Mouse (Mus musculus) forebrain, embryonic 15.5 days (tissue): ENCODE measurements at regions not wholly inside any gene's neighbourhood (a gene's known extent, or its start where the extent isn't known, plus 50 kb on each side); places are given as distances from the start of the nearest gene placed in this dataset.

ENCODE experiments used
- ATAC-seq: fragments of 200-750 bp; cut with Nextera tagmentation; replicated peaks from 2 replicates; pipeline ENCODE4 v1.8.0; 2017; ENCODE audit warnings: mild to moderate bottlenecking, moderate TSS enrichment, moderate library complexity
- H3K27ac ChIP-seq: fragments of 300-500 bp; sonication (generic); replicated peaks from 2 replicates; pipeline ENCODE4 v1.5.1; 2015; ENCODE audit warnings: mild to moderate bottlenecking, inconsistent platforms
- H3K27me3 ChIP-seq: fragments of 300-500 bp; sonication (generic); 2 replicates; pipeline ENCODE4 v1.6.1; 2015; ENCODE audit warnings: inconsistent platforms
- H3K36me3 ChIP-seq: fragments of 300-500 bp; sonication (generic); 2 replicates; pipeline ENCODE4 v1.6.1; 2015; ENCODE audit warnings: mild to moderate bottlenecking, inconsistent platforms
- H3K4me1 ChIP-seq: fragments of 300-500 bp; sonication (generic); 2 replicates; pipeline ENCODE4 v1.6.1; 2015; ENCODE audit warnings: inconsistent platforms
- H3K4me2 ChIP-seq: fragments of 300-500 bp; sonication (generic); replicated peaks from 2 replicates; pipeline ENCODE4 v1.6.1; 2015; ENCODE audit warnings: mild to moderate bottlenecking, inconsistent platforms
- H3K4me3 ChIP-seq: fragments of 300-500 bp; sonication (generic); 2 replicates; pipeline ENCODE4 v1.5.1; 2015; ENCODE audit warnings: mild to moderate bottlenecking, inconsistent platforms
- H3K9ac ChIP-seq: fragments of 300-500 bp; sonication (generic); replicated peaks from 2 replicates; pipeline ENCODE4 v1.6.1; 2015; ENCODE audit warnings: mild to moderate bottlenecking, inconsistent platforms
- H3K9me3 ChIP-seq: fragments of 300-500 bp; sonication (generic); 2 replicates; pipeline ENCODE4 v1.6.1; 2016; ENCODE audit warnings: inconsistent platforms
- WGBS: fragments of 180-500 bp; shearing (Covaris S2); methylation state at CpG from one replicate; pipeline ENCODE4 v1.1.7; 2015; ENCODE audit warnings: mixed read lengths; 5-methylcytosine and 5-hydroxymethylcytosine counted together

GRCm38 (mm10) chr8:116196623-116197184 lies 308.1 kb upstream of the Dynlrb2 start:
- Histone ChIP-seq H3K4me1 (peaks cover 10% of the 10 kb centered on the region; the same call in 1 of the 2 replicates), H3K27ac (no peak overlapping the region), H3K36me3 (no peaks in the 10 kb centered on the region), H3K27me3 (no peaks in the 10 kb centered on the region), H3K4me2 (no peak overlapping the region), H3K9ac (no peak overlapping the region), H3K4me3 (no peak overlapping the region), H3K9me3 (no peaks in the 10 kb centered on the region)
- WGBS, result 84% methylated on average over 9 of the region's 9 CpGs
- no peak for ATAC-seq

- 19% methylated on average over 3 of the region's 3 CpGs for WGBS
- Histone ChIP-seq H3K4me3 (no peak overlapping the region), H3K4me2 (no peak overlapping the region), H3K9me3 (no peaks in the 10 kb centered on the region), H3K9ac (no peak overlapping the region), H3K27me3 (no peaks in the 10 kb centered on the region), H3K4me1 (0 out of 2 replicates have a peak, but pooled peaks cover 5% of the 10 kb centered on the region), H3K27ac (no peak overlapping the region), H3K36me3 (no peaks in the 10 kb centered on the region)
- no peak for ATAC-seq
These were observed 312.7 kb upstream of the Dynlrb2 start for GRCm38 (mm10) chr8:116192096-116192495.

- Histone ChIP-seq H3K27me3 (no peaks in the 10 kb centered on the region), H3K4me2 (no peak overlapping the region), H3K4me3 (no peak overlapping the region), H3K9ac (no peak overlapping the region), H3K36me3 (no peaks in the 10 kb centered on the region), H3K4me1 (no peaks in the 10 kb centered on the region), H3K9me3 (no peaks in the 10 kb centered on the region), H3K27ac (no peak overlapping the region)
- WGBS, result 90% methylated on average over 7 of the region's 7 CpGs
- no peak for ATAC-seq
These were observed 319.6 kb upstream of the Dynlrb2 start for GRCm38 (mm10) chr8:116185206-116185605.

GRCm38 (mm10) chr8:116184241-116184640 lies 320.5 kb upstream of the Dynlrb2 start:
- no peak overlapping the region for H3K4me2 ChIP-seq
- H3K4me1 ChIP-seq, result no peaks in the 10 kb centered on the region
- H3K4me3 ChIP-seq, result no peak overlapping the region
- H3K9me3 ChIP-seq, result no peaks in the 10 kb centered on the region
- H3K27me3 ChIP-seq, result no peaks in the 10 kb centered on the region
- ATAC-seq, result no peak
- 65% methylated on average over 8 of the region's 8 CpGs for WGBS
- no peaks in the 10 kb centered on the region for H3K36me3 ChIP-seq
- no peak overlapping the region for H3K9ac ChIP-seq
- H3K27ac ChIP-seq, result no peak overlapping the region

GRCm38 (mm10) chr8:116177946-116178345 lies 326.8 kb upstream of the Dynlrb2 start:
- Histone ChIP-seq H3K27ac (no peak overlapping the region), H3K9ac (no peak overlapping the region), H3K4me1 (no peaks in the 10 kb centered on the region), H3K4me2 (no peak overlapping the region), H3K9me3 (no peaks in the 10 kb centered on the region), H3K36me3 (no peaks in the 10 kb centered on the region), H3K4me3 (no peak overlapping the region), H3K27me3 (no peaks in the 10 kb centered on the region)
- WGBS, result 72% methylated on average over 2 of the region's 2 CpGs
- no peak for ATAC-seq

- 64% methylated on average over 3 of the region's 3 CpGs for WGBS
These were observed 329.9 kb upstream of the Dynlrb2 start for GRCm38 (mm10) chr8:116174891-116175290.

GRCm38 (mm10) chr8:116173961-116174360 lies 330.8 kb upstream of the Dynlrb2 start:
- H3K36me3 ChIP-seq, result no peaks in the 10 kb centered on the region
- no peak overlapping the region for H3K4me2 ChIP-seq
- H3K27ac ChIP-seq, result no peak overlapping the region
- H3K9ac ChIP-seq, result no peak overlapping the region
- ATAC-seq, result no peak
- 69% methylated on average over 1 of the region's 1 CpGs for WGBS
- no peak overlapping the region for H3K4me3 ChIP-seq
- H3K9me3 ChIP-seq, result no peaks in the 10 kb centered on the region
- H3K27me3 ChIP-seq, result no peaks in the 10 kb centered on the region
- H3K4me1 ChIP-seq, result no peaks in the 10 kb centered on the region

More at GRCm38 (mm10) chr8:116174891-116175290, 329.9 kb upstream of the Dynlrb2 start:
- Histone ChIP-seq H3K36me3 (no peaks in the 10 kb centered on the region), H3K4me1 (no peaks in the 10 kb centered on the region), H3K9me3 (no peaks in the 10 kb centered on the region), H3K4me3 (no peak overlapping the region), H3K27me3 (no peaks in the 10 kb centered on the region), H3K4me2 (no peak overlapping the region), H3K9ac (no peak overlapping the region), H3K27ac (no peak overlapping the region)
- ATAC-seq, result no peak

GRCm38 (mm10) chr8:116167874-116168273 lies 336.9 kb upstream of the Dynlrb2 start:
- ATAC-seq, result no peak
- Histone ChIP-seq H3K4me3 (no peak overlapping the region), H3K36me3 (no peaks in the 10 kb centered on the region), H3K4me1 (peaks cover 10% of the 10 kb centered on the region; the same call in 1 of the 2 replicates), H3K9me3 (no peaks in the 10 kb centered on the region), H3K27ac (no peak overlapping the region), H3K4me2 (no peak overlapping the region), H3K9ac (no peak overlapping the region), H3K27me3 (no peaks in the 10 kb centered on the region)
- WGBS, result 74% methylated on average over 4 of the region's 4 CpGs

- H3K36me3 ChIP-seq, result no peaks in the 10 kb centered on the region
- no peak overlapping the region for H3K4me3 ChIP-seq
- H3K4me2 ChIP-seq, result 0 out of 2 replicates have a peak overlapping the region, but pooled peaks have one; percentile 4
- 8% methylated on average over 8 of the region's 8 CpGs for WGBS
- no peak for ATAC-seq
- no peak overlapping the region for H3K27ac ChIP-seq
- H3K9me3 ChIP-seq, result no peaks in the 10 kb centered on the region
- no peak overlapping the region for H3K9ac ChIP-seq
- H3K4me1 ChIP-seq, result peaks cover 10% of the 10 kb centered on the region; the same call in 1 of the 2 replicates
- no peaks in the 10 kb centered on the region for H3K27me3 ChIP-seq
These were observed 339.8 kb upstream of the Dynlrb2 start for GRCm38 (mm10) chr8:116164989-116165299.

- H3K4me1 ChIP-seq, result peaks cover 10% of the 10 kb centered on the region; the same call in 1 of the 2 replicates
- H3K4me2 ChIP-seq, result 0 out of 2 replicates have a peak overlapping the region, but pooled peaks have one; percentile 4
- no peaks in the 10 kb centered on the region for H3K9me3 ChIP-seq
- no peaks in the 10 kb centered on the region for H3K36me3 ChIP-seq
- H3K27me3 ChIP-seq, result no peaks in the 10 kb centered on the region
- no peak overlapping the region for H3K4me3 ChIP-seq
- no peak for ATAC-seq
- no peak overlapping the region for H3K27ac ChIP-seq
- 15% methylated on average over 5 of the region's 5 CpGs for WGBS
- H3K9ac ChIP-seq, result no peak overlapping the region
These were observed 340.4 kb upstream of the Dynlrb2 start for GRCm38 (mm10) chr8:116164190-116164988.

- Histone ChIP-seq H3K27ac (no peak overlapping the region), H3K4me3 (no peak overlapping the region), H3K9me3 (no peaks in the 10 kb centered on the region), H3K9ac (no peak overlapping the region), H3K36me3 (no peaks in the 10 kb centered on the region), H3K4me1 (peaks cover 10% of the 10 kb centered on the region; the same call in 1 of the 2 replicates), H3K27me3 (no peaks in the 10 kb centered on the region), H3K4me2 (no peak overlapping the region)
- 24% methylated on average over 5 of the region's 5 CpGs for WGBS
- ATAC-seq, result no peak
These were observed 343.8 kb upstream of the Dynlrb2 start for GRCm38 (mm10) chr8:116160932-116161331.

GRCm38 (mm10) chr8:116143687-116144573 lies 360.8 kb upstream of the Dynlrb2 start:
- Histone ChIP-seq H3K4me1 (peaks cover 7% of the 10 kb centered on the region; the same call in 1 of the 2 replicates), H3K9me3 (no peaks in the 10 kb centered on the region), H3K4me3 (no peak overlapping the region), H3K36me3 (no peaks in the 10 kb centered on the region), H3K27ac (no peak overlapping the region), H3K4me2 (no peak overlapping the region), H3K27me3 (no peaks in the 10 kb centered on the region), H3K9ac (no peak overlapping the region)
- no peak for ATAC-seq
- 29% methylated on average over 13 of the region's 13 CpGs for WGBS
